Mouse (Mus musculus): Measurements from ENCODE around the gene Rhox4f.
"Not testable (repeated sequence)": the region's sequence is repeated elsewhere in the genome, so short reads cannot be mapped to it uniquely, and the experiment has no call there.

- not testable (repeated sequence) for TF ChIP-seq CTCF, EP300 (IDR thresholded peaks at IDR 0.05)
Observed at GRCm38 (mm10) chrX:37643370-37643769, 35.9 kb upstream of the Rhox4f start, which contains the start of gene Rhox2g.
